Mouse (Mus musculus): ENCODE data around the gene Vmn2r16.

Gene Vmn2r16

GRCm38 (mm10) chr5:109329862-109330261 lies at the start of gene Vmn2r16:
Gene Vmn2r16, plus strand, starts transcription at chr5:109330162.
- DNase-seq (ENCODE audit: low read depth, low spot score): no peak

- DNase-seq (ENCODE audit: low read depth, low spot score): no peak
Measured at GRCm38 (mm10) chr5:109294655-109295054, 35.3 kb upstream of the Vmn2r16 start.

DNA sequence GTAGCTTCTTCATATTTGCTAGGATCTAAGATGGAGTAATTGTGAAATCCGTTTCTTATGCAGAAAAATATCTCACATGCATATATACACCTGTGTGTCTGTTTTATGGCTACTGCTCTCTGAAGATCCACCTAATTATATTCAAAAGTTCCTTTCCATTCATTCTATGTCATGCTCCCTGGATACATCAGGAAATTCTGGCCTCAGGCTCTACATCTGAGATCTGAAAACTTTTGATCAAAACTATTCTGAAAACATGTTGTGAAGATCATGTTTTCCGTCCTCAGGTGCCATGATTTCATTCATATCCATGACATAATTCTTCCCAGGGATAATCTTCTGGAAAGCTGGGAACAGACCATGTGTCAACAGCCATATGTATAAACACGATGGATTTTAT lies 32.4 kb upstream of the Vmn2r16 start, which contains the start of gene Vmn2r15:
Gene Vmn2r15 (minus strand): TSS at position 101 of the 400 bp plus-strand sequence.
- DNase-seq (ENCODE audit: low read depth, low spot score): no peak

DNA sequence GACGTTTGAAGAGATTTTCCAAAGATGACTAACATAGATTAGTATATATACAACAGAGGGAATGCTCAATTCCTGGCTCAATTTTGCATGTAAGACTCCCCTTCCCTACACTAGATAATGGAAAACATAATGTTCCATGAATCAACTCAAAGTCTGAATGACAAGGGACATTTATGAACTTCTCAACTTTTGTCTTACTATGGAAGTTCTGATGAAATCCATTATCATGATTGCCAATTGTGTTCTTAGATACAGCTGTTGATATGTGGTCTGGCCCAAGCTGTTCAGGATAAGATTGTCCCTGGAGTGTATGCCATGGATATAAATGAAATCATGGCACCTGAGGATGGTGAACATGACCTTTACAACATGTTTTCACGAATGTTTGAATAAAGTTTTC lies 89.4 kb downstream of the Vmn2r16 start, which contains the start of gene Vmn2r17:
Gene Vmn2r17 (plus strand): TSS at position 301 of the 400 bp plus-strand sequence.
- no peak for DNase-seq (ENCODE audit: low read depth, low spot score)
